Mouse (Mus musculus) kidney, postnatal 0 days (tissue): ENCODE data around the gene Pip4k2a. TPM values are rescaled to one million over a fixed set of nuclear protein-coding genes. Genes with fewer than 3 reads are reported as not detected.

ENCODE experiments used
- ATAC-seq: fragments of 200-750 bp; cut with Nextera tagmentation; replicated peaks from 2 replicates; pipeline ENCODE4 v1.8.0; 2017; ENCODE audit warnings: low read depth, moderate number of reproducible peaks, moderate TSS enrichment, moderate library complexity; ENCODE audit not compliant: low FRiP score
- DNase-seq: peaks from one replicate; pipeline ENCODE4 v3.0.0-alpha.2; 2016; ENCODE audit warnings: low spot score
- H3K27ac ChIP-seq: fragments of 300-500 bp; sonication (generic); 2 replicates; pipeline ENCODE4 v1.5.1; 2014; ENCODE audit warnings: mild to moderate bottlenecking
- H3K27me3 ChIP-seq: fragments of 300-500 bp; sonication (generic); 2 replicates; pipeline ENCODE4 v1.6.1; 2014; ENCODE audit warnings: low read length, mixed read lengths; ENCODE audit not compliant: insufficient read depth
- H3K36me3 ChIP-seq: fragments of 300-500 bp; sonication (generic); 2 replicates; pipeline ENCODE4 v1.6.1; 2014; ENCODE audit warnings: low read length, mixed read lengths; ENCODE audit not compliant: insufficient read depth
- H3K4me1 ChIP-seq: fragments of 300-500 bp; sonication (generic); replicated peaks from 2 replicates; pipeline ENCODE4 v1.6.1; 2014; ENCODE audit warnings: antibody characterized with exemption, low read length, mixed read lengths; ENCODE audit not compliant: insufficient read depth
- H3K4me2 ChIP-seq: fragments of 300-500 bp; sonication (generic); 2 replicates; pipeline ENCODE4 v1.6.1; 2014; ENCODE audit warnings: mild to moderate bottlenecking, low read length, moderate library complexity, mixed read lengths
- H3K4me3 ChIP-seq: fragments of 300-500 bp; sonication (generic); replicated peaks from 2 replicates; pipeline ENCODE4 v1.5.1; 2014; ENCODE audit warnings: low read depth, low read length
- H3K9ac ChIP-seq: fragments of 300-500 bp; sonication (generic); 2 replicates; pipeline ENCODE4 v1.6.1; 2014; ENCODE audit warnings: low read depth, low read length
- H3K9me3 ChIP-seq: fragments of 300-500 bp; sonication (generic); replicated peaks from 2 replicates; pipeline ENCODE4 v1.6.1; 2016; ENCODE audit warnings: low read length, inconsistent platforms, mixed read lengths
- CTCF ChIP-seq: IDR thresholded peaks from 2 replicates; pipeline ENCODE4 v1.5.1; 2016; ENCODE audit warnings: antibody characterized with exemption, low read depth, mild to moderate bottlenecking, moderate library complexity
- WGBS: fragments of 180-500 bp; shearing (Covaris S2); extraction: QIAGEN DNeasy Blood & Tissue Kit; methylation state at CpG from one replicate; pipeline ENCODE4 v1.1.7; 2014; 5-methylcytosine and 5-hydroxymethylcytosine counted together
- polyA plus RNA-seq: library from polyadenylated mRNA; unstranded; fragments of >200 nt; fragmentation: Nextera tagmentation; extraction: Ambion mirVana; gene quantifications from 2 replicates; pipeline ENCODE4 v1.2.1, GENCODE M21; 2015

Gene Pip4k2a
- polyA plus RNA-seq, 1 experiment from 2014 or later = 8.7 TPM

DNA sequence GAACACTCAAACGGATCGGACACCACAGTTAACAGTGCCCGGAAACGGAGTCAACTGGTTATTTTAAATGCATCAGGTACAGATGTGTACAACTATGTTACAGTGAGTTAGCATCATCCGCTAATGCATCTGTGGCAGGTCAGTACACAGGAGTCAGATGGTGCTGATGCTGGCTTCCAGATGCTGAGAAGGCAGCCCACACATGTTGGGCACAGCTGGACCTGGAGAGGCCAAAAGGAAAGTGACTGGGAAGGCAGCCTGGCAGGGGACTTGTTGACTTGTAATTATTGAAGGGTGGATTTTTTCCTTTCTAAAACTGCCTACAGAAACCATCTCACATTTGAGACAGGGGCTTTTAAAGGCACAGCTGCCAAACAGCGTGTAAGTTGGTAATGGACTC, 155.4 kb downstream of the Pip4k2a start:
- TF ChIP-seq CTCF = no peak

DNA sequence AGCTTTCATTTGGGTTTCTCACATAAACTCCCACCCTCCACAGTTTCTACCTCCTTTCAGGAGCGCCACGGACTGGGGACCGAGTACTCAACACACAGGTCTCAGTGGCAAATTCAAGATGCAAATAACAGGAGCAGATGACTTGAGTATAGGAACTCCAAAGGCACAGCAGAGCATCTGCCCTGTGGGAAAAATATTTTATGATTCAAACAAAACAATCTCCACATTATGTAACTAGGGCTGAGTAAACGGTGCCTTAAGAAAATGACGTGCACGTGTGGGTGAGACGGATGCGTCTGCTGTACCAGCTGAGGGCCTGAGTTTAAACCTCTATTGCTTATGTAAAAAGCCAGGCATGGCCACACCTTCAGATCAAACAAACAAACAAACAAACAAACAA, 156.9 kb downstream of the Pip4k2a start:
- no peaks in the 10 kb centered on the region for H3K27me3 ChIP-seq
- H3K9ac ChIP-seq = no peak overlapping the region
- no peaks in the 10 kb centered on the region for H3K4me1 ChIP-seq
- 94% methylated on average over 8 of the region's 8 CpGs for WGBS
- H3K4me3 ChIP-seq = no peak overlapping the region
- ATAC-seq = no peak
- no peak overlapping the region for H3K4me2 ChIP-seq
- TF ChIP-seq CTCF = no peak
- no peak overlapping the region for H3K27ac ChIP-seq
- H3K9me3 ChIP-seq = no peaks in the 10 kb centered on the region
- H3K36me3 ChIP-seq = 0 out of 2 replicates have a peak, but pooled peaks cover 5% of the 10 kb centered on the region
- no peak for DNase-seq

More for the DNA sequence above, 155.4 kb downstream of the Pip4k2a start:
- 85% methylated on average over 6 of the region's 6 CpGs for WGBS
- Histone ChIP-seq H3K4me1 (no peaks in the 10 kb centered on the region), H3K4me3 (no peak overlapping the region), H3K36me3 (0 out of 2 replicates have a peak, but pooled peaks cover 9% of the 10 kb centered on the region), H3K9me3 (no peaks in the 10 kb centered on the region), H3K27ac (no peak overlapping the region), H3K9ac (no peak overlapping the region), H3K4me2 (no peak overlapping the region), H3K27me3 (no peaks in the 10 kb centered on the region)
- no peak for ATAC-seq
- no peak for DNase-seq

DNA sequence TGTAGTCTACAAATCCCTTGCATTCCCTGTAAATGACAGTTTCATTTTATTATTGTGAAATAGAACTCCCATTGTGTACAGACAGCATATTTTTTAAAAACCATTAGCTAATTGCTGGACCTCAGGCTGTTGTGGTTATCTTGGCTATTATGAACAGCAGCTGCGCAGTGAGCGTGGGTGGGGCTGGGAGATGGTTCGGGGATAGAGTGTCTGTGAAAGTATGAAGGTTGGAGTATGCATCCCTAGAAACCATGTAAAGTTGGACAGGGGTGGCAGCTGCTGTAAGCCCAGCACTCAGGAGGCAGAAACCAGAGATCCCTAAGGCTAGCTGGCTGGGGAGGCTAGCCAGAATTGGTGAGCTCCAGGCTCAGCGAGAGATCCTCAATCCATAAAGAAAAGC, 158.4 kb downstream of the Pip4k2a start:
- 90% methylated on average over 4 of the region's 4 CpGs for WGBS
- Histone ChIP-seq H3K27ac (no peak overlapping the region), H3K27me3 (no peaks in the 10 kb centered on the region), H3K4me3 (no peak overlapping the region), H3K4me2 (no peak overlapping the region), H3K9ac (no peak overlapping the region), H3K4me1 (no peaks in the 10 kb centered on the region), H3K36me3 (0 out of 2 replicates have a peak, but pooled peaks cover 5% of the 10 kb centered on the region), H3K9me3 (no peaks in the 10 kb centered on the region)
- no peak for TF ChIP-seq CTCF
- DNase-seq = no peak
- no peak for ATAC-seq

DNA sequence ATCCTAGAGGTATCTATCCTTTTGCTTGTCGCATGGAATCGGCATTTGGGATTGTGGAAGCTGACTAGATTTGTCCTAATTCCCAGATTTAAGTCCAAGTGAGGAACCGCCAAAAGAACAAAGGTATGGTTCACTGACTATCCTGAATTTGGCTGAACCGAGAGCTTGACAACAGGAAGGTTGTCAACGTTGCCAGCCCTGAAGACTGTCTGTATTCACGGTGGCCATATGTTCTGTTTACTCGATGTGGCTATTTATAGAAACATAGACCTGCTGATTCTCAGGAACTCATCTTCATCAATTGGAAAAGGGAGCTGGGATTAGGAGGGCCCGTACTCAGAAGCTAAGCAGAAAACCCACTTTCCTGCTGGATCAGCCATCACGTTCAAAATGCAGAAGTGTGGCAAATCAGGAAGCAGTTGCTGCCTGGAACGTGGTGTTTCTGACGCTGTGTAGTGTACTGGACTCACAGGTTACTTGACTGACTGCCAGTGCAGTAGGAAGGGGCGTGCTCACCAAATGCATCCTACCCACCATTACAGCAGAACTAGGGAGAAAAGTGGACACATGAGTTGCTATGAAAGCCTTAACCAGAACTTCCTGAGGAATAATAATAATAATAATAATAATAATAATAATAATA, 162.5 kb downstream of the Pip4k2a start:
- no peaks in the 10 kb centered on the region for H3K27me3 ChIP-seq
- H3K36me3 ChIP-seq = no peaks in the 10 kb centered on the region
- H3K27ac ChIP-seq = no peak overlapping the region
- no peaks in the 10 kb centered on the region for H3K4me1 ChIP-seq
- H3K4me3 ChIP-seq = no peak overlapping the region
- DNase-seq = no peak
- no peak for ATAC-seq
- H3K9me3 ChIP-seq = no peaks in the 10 kb centered on the region
- 88% methylated on average over 12 of the region's 12 CpGs for WGBS
- H3K4me2 ChIP-seq = no peak overlapping the region
- no peak overlapping the region for H3K9ac ChIP-seq
- no peak for TF ChIP-seq CTCF

DNA sequence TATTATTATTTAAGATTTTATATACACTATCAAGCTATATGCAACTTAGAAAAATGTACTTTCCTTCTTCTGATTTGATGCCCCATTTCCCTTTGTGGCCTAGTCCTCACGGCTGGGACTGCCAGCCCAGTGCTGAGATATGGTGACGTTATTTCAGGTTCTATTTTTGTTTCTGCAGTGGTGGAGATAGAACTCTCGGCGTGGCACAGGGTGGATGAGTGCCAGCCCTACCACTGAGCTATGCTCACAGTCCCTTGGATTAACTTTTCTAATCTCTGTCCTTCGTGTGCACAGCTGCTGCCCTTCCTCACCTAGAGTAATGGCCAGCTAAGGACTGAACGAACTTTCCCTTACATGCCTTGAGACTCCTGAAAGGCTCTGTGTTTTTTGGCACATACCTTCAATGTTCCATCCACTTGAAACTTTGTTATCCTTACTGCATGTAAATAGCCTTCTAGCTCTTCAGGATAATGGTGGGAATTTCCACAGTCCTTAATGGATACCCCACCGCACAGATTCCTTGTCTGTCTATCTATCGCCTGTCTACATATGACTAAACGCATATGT, 164.8 kb downstream of the Pip4k2a start:
- H3K36me3 ChIP-seq = no peaks in the 10 kb centered on the region
- H3K27me3 ChIP-seq = no peaks in the 10 kb centered on the region
- no peaks in the 10 kb centered on the region for H3K9me3 ChIP-seq
- no peak overlapping the region for H3K4me3 ChIP-seq
- 84% methylated on average over 9 of the region's 9 CpGs for WGBS
- H3K27ac ChIP-seq = no peak overlapping the region
- no peak for TF ChIP-seq CTCF
- no peak for ATAC-seq
- H3K4me1 ChIP-seq = no peaks in the 10 kb centered on the region
- no peak overlapping the region for H3K4me2 ChIP-seq
- DNase-seq = no peak
- no peak overlapping the region for H3K9ac ChIP-seq

DNA sequence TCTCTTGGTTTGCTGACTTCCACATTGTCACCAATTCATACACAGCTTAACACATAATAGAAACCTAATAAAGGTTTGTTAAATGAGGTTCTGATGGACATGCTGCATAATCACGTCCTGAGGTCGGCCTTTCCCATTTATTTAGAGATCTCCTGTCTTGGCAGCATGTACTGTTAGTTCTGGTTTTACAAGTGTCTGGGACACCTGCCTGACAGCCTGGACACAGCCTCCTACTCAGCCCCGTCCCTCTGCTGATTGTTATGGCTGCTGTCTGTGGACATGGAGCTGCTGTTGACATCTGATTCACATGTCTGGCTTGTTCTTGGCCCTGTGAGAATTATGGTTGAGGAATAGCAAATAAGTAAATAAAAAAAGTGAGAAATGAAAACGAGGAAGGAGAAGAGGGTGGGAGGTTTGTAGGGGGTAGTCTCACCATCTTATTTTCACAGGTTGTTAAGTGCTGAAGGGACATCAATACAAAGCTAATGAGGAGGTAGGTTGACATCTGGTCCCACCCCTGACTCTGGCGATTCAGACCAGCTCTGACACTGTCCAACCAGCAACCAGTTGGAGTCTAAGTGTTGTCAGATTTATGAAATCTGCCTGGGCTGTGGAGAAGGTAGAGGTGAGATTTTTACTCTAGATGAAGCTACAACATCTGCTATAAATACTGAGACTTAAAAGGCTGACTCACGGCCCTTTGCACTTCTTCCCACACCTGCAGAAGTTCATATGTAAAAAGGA, 166.7 kb downstream of the Pip4k2a start:
- ATAC-seq = no peak

More for the DNA sequence above, 166.7 kb downstream of the Pip4k2a start:
- Histone ChIP-seq H3K4me1 (no peaks in the 10 kb centered on the region), H3K4me3 (no peak overlapping the region), H3K27ac (no peak overlapping the region), H3K36me3 (no peaks in the 10 kb centered on the region), H3K9ac (no peak overlapping the region), H3K27me3 (no peaks in the 10 kb centered on the region), H3K4me2 (no peak overlapping the region), H3K9me3 (no peaks in the 10 kb centered on the region)
- TF ChIP-seq CTCF = no peak
- no peak for DNase-seq
- WGBS = 34% methylated on average over 6 of the region's 6 CpGs
